Mouse (Mus musculus): Measurements from ENCODE around the gene Eef1akmt2.

GRCm38 (mm10) chr7:132820692-132821091 lies 31.8 kb downstream of the Eef1akmt2 start:
- TF ChIP-seq GATA1 (IDR thresholded peaks at IDR 0.05; ENCODE audit: borderline replicate concordance, low read length) (no peak), FLI1 (IDR thresholded peaks at IDR 0.05; ENCODE audit: low read length) (no peak)

Measured in megakaryocyte, embryonic 14.5 days (primary cell).